Mouse (Mus musculus) hindbrain, embryonic 11.5 days (tissue): Measurements from ENCODE around the gene Fam207a. TPM values are rescaled to one million over a fixed set of nuclear protein-coding genes. Genes with fewer than 3 reads are reported as not detected.

ENCODE experiments used
- ATAC-seq: fragments of 200-750 bp; cut with Nextera tagmentation; 2 replicates; pipeline ENCODE4 v1.8.0; 2017; ENCODE audit warnings: mild to moderate bottlenecking, moderate TSS enrichment, moderate library complexity; ENCODE audit not compliant: low FRiP score
- DNase-seq: peaks from one replicate; pipeline ENCODE4 v3.0.0-alpha.2; 2015; ENCODE audit warnings: low spot score
- H3K27ac ChIP-seq: fragments of 300-500 bp; sonication (generic); 2 replicates; pipeline ENCODE4 v1.5.1; 2014; ENCODE audit warnings: mild to moderate bottlenecking, low read depth, low read length
- H3K27me3 ChIP-seq: fragments of 300-500 bp; sonication (generic); 2 replicates; pipeline ENCODE4 v1.6.1; 2014; ENCODE audit warnings: mild to moderate bottlenecking, low read length, moderate library complexity, mixed read lengths; ENCODE audit not compliant: control insufficient read depth, insufficient read depth
- H3K36me3 ChIP-seq: fragments of 300-500 bp; sonication (generic); 2 replicates; pipeline ENCODE4 v1.6.1; 2014; ENCODE audit warnings: mild to moderate bottlenecking, low read length, moderate library complexity, mixed read lengths; ENCODE audit not compliant: control insufficient read depth, insufficient read depth
- H3K4me1 ChIP-seq: fragments of 300-500 bp; sonication (generic); replicated peaks from 2 replicates; pipeline ENCODE4 v1.6.1; 2014; ENCODE audit warnings: low read length, mixed read lengths; ENCODE audit not compliant: control insufficient read depth, insufficient read depth
- H3K4me2 ChIP-seq: fragments of 300-500 bp; sonication (generic); replicated peaks from 2 replicates; pipeline ENCODE4 v1.6.1; 2014; ENCODE audit warnings: mild to moderate bottlenecking, low read depth, low read length
- H3K4me3 ChIP-seq: fragments of 300-500 bp; sonication (generic); 2 replicates; pipeline ENCODE4 v1.5.1; 2014; ENCODE audit warnings: low read depth, low read length
- H3K9ac ChIP-seq: fragments of 300-500 bp; sonication (generic); 2 replicates; pipeline ENCODE4 v1.6.1; 2014; ENCODE audit warnings: low read depth, low read length
- H3K9me3 ChIP-seq: fragments of 300-500 bp; sonication (generic); 2 replicates; pipeline ENCODE4 v1.6.1; 2016; ENCODE audit warnings: low read length; ENCODE audit not compliant: control insufficient read depth
- WGBS: fragments of 180-500 bp; shearing (Covaris S2); extraction: QIAGEN DNeasy Blood & Tissue Kit; methylation state at CpG from one replicate; pipeline ENCODE4 v1.1.7; 2014; 5-methylcytosine and 5-hydroxymethylcytosine counted together
- polyA plus RNA-seq: library from polyadenylated mRNA; unstranded; fragments of >200 nt; fragmentation: Nextera tagmentation; extraction: Ambion mirVana; gene quantifications from 2 replicates; pipeline ENCODE4 v1.2.1, GENCODE M21; 2014

The Fam207a gene
- polyA plus RNA-seq, 1 experiment from 2014 or later = 34.6 TPM

GRCm38 (mm10) chr10:77476907-77477306 is 38.7 kb downstream of the Fam207a start:
- H3K4me2 ChIP-seq = no peak overlapping the region

GRCm38 (mm10) chr10:77472188-77472587 is 43.4 kb downstream of the Fam207a start:
- Histone ChIP-seq H3K4me1 (no peaks in the 10 kb centered on the region), H3K9me3 (no peaks in the 10 kb centered on the region), H3K4me3 (no peak overlapping the region), H3K27ac (no peak overlapping the region), H3K4me2 (no peak overlapping the region), H3K36me3 (no peaks in the 10 kb centered on the region), H3K9ac (no peak overlapping the region), H3K27me3 (no peaks in the 10 kb centered on the region)
- ATAC-seq = no peak
- no peak for DNase-seq
- 65% methylated on average over 5 of the region's 5 CpGs for WGBS

More at GRCm38 (mm10) chr10:77476907-77477306, 38.7 kb downstream of the Fam207a start:
- H3K27me3 ChIP-seq = no peaks in the 10 kb centered on the region
- DNase-seq (no peak), ATAC-seq (no peak)
- no peak overlapping the region for H3K9ac ChIP-seq
- 83% methylated on average over 3 of the region's 3 CpGs for WGBS
- no peaks in the 10 kb centered on the region for H3K9me3 ChIP-seq
- H3K4me1 ChIP-seq = no peaks in the 10 kb centered on the region
- no peaks in the 10 kb centered on the region for H3K36me3 ChIP-seq
- no peak overlapping the region for H3K4me3 ChIP-seq
- H3K27ac ChIP-seq = no peak overlapping the region

GRCm38 (mm10) chr10:77471512-77471911 is 44.1 kb downstream of the Fam207a start:
- Histone ChIP-seq H3K4me2 (no peak overlapping the region), H3K9me3 (no peaks in the 10 kb centered on the region), H3K4me1 (no peaks in the 10 kb centered on the region), H3K4me3 (no peak overlapping the region), H3K27ac (no peak overlapping the region), H3K27me3 (no peaks in the 10 kb centered on the region), H3K9ac (no peak overlapping the region), H3K36me3 (no peaks in the 10 kb centered on the region)
- ATAC-seq (no peak), DNase-seq (no peak)
- 83% methylated on average over 7 of the region's 7 CpGs for WGBS

- Histone ChIP-seq H3K36me3 (no peaks in the 10 kb centered on the region), H3K9ac (no peak overlapping the region), H3K4me2 (no peak overlapping the region), H3K27me3 (no peaks in the 10 kb centered on the region), H3K4me1 (no peaks in the 10 kb centered on the region), H3K4me3 (no peak overlapping the region), H3K27ac (no peak overlapping the region), H3K9me3 (no peaks in the 10 kb centered on the region)
- 74% methylated on average over 3 of the region's 3 CpGs for WGBS
- DNase-seq (no peak), ATAC-seq (no peak)
Observed at GRCm38 (mm10) chr10:77470763-77471162, 44.8 kb downstream of the Fam207a start.

GRCm38 (mm10) chr10:77468675-77469074 is 46.9 kb downstream of the Fam207a start:
- Histone ChIP-seq H3K9ac (no peak overlapping the region), H3K4me1 (no peaks in the 10 kb centered on the region), H3K27me3 (no peaks in the 10 kb centered on the region), H3K4me3 (no peak overlapping the region), H3K9me3 (no peaks in the 10 kb centered on the region), H3K27ac (no peak overlapping the region), H3K4me2 (no peak overlapping the region), H3K36me3 (no peaks in the 10 kb centered on the region)
- 78% methylated on average over 4 of the region's 4 CpGs for WGBS
- DNase-seq (no peak), ATAC-seq (no peak)

- WGBS = 90% methylated on average over 6 of the region's 6 CpGs
- ATAC-seq = no peak
- H3K4me3 ChIP-seq = no peak overlapping the region
Observed at GRCm38 (mm10) chr10:77467407-77467806, 48.2 kb downstream of the Fam207a start.

GRCm38 (mm10) chr10:77465902-77466301 is 49.7 kb downstream of the Fam207a start:
- Histone ChIP-seq H3K9ac (no peak overlapping the region), H3K9me3 (no peaks in the 10 kb centered on the region), H3K4me2 (no peak overlapping the region), H3K36me3 (no peaks in the 10 kb centered on the region), H3K4me3 (no peak overlapping the region), H3K4me1 (no peaks in the 10 kb centered on the region), H3K27me3 (no peaks in the 10 kb centered on the region), H3K27ac (no peak overlapping the region)
- ATAC-seq (no peak), DNase-seq (no peak)
- WGBS = 95% methylated on average over 5 of the region's 5 CpGs

More at GRCm38 (mm10) chr10:77467407-77467806, 48.2 kb downstream of the Fam207a start:
- Histone ChIP-seq H3K9ac (no peak overlapping the region), H3K27me3 (no peaks in the 10 kb centered on the region), H3K4me2 (no peak overlapping the region), H3K9me3 (no peaks in the 10 kb centered on the region), H3K36me3 (no peaks in the 10 kb centered on the region), H3K27ac (no peak overlapping the region), H3K4me1 (no peaks in the 10 kb centered on the region)
- no peak for DNase-seq

GRCm38 (mm10) chr10:77464181-77464936 is 51.2 kb downstream of the Fam207a start:
- H3K9me3 ChIP-seq = no peaks in the 10 kb centered on the region
- H3K27ac ChIP-seq = no peak overlapping the region
- no peak overlapping the region for H3K9ac ChIP-seq
- H3K4me3 ChIP-seq = no peak overlapping the region
- 79% methylated on average over 10 of the region's 10 CpGs for WGBS
- H3K27me3 ChIP-seq = no peaks in the 10 kb centered on the region
- ATAC-seq (no peak), DNase-seq (no peak)
- no peaks in the 10 kb centered on the region for H3K4me1 ChIP-seq
- H3K36me3 ChIP-seq = no peaks in the 10 kb centered on the region
- no peak overlapping the region for H3K4me2 ChIP-seq

- ATAC-seq (no peak), DNase-seq (no peak)
- Histone ChIP-seq H3K4me2 (no peak overlapping the region), H3K27ac (no peak overlapping the region), H3K4me3 (no peak overlapping the region), H3K9me3 (no peaks in the 10 kb centered on the region), H3K27me3 (no peaks in the 10 kb centered on the region), H3K9ac (no peak overlapping the region), H3K4me1 (no peaks in the 10 kb centered on the region), H3K36me3 (no peaks in the 10 kb centered on the region)
- 91% methylated on average over 8 of the region's 8 CpGs for WGBS
Observed at GRCm38 (mm10) chr10:77461161-77461560, 54.4 kb downstream of the Fam207a start.
